Mouse (Mus musculus): Measurements from ENCODE around the gene Pknox1. TPM values are rescaled to one million over a fixed set of nuclear protein-coding genes. Genes with fewer than 3 reads are reported as not detected.
A peak's percentile ranks its signal among the peaks of the same experiment; 100 is the strongest.

Gene Pknox1
- total and polyA plus RNA-seq, 2 experiments from 2014 or later = 18.5 to 30.6 TPM

DNA sequence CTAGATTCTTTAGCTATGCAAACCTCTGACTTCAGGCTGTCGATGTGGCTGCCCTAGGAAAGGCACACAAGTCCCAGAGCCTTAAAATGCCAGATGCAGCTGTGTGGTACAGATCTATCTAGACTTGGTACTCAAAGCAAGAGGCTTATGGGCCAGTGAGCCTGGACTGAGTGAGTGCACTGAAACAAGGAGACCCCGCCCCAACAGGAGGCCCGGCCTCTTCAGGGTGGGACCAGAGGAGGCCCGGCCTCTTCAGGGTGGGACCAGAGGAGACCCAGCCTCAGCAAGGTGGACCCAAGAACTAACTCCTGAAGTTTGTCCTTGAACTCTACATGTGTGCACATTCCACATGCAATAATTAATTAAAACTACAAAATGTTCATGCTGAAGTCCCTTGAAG lies 78.4 kb downstream of the Pknox1 start:
- Histone ChIP-seq H3K27me3 (ENCODE audit: insufficient read depth, low read length) (no peaks in the 10 kb centered on the region), H3K4me2 (ENCODE audit: low read depth) (no peak overlapping the region), H3K9me3 (ENCODE audit: low read length) (no peaks in the 10 kb centered on the region), H3K9ac (no peak overlapping the region), H3K27ac (ENCODE audit: low read depth, low read length) (no peak overlapping the region), H3K4me1 (ENCODE audit: insufficient read depth) (peaks cover 3% of the 10 kb centered on the region; the same call in 1 of the 2 replicates), H3K36me3 (ENCODE audit: insufficient read depth) (peaks cover 22% of the 10 kb centered on the region), H3K4me3 (ENCODE audit: low read depth, low read length) (no peak overlapping the region)
- DNase-seq (no peak), ATAC-seq (no peak)
- 75% methylated on average over 4 of the region's 4 CpGs for WGBS
- TF ChIP-seq CTCF (IDR thresholded peaks at IDR 0.05; ENCODE audit: low read depth) = no peak

DNA sequence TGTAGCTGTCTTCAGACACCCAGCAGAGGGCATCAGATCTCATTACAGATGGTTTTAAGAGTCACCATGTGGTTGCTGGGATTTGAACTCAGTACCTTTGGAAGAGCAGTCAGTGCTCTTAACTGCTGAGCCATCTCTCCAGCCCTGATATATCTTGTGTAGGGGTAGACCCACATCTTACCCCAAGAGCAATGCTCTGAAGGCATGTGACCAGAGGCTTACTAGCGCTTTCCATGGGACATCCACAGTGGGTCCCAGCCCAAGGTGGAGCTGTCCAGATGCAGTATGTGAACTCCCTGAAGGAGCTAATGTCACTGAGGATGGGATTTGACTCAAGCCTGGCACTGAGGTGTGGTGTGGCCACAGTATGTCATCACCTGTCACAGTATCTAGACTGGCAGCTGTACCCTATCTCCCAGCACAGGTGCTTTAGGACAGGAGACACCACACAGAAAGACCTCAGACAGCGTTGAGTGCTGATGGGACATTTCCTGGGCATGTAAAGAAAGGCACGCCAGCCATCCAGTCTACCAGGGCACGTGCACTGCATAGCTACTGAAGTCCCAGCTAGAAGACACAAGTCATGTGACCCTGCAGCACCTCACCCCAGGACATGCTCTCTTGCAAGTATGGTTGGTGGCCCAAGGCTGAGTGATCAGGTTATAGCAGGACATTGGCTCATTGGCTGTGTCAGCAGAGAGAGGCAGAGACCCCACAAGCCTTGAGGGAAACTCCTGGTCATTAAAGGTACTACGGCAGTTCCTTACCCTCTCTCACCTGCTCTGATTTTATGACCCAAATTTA lies 81.9 kb downstream of the Pknox1 start:
- H3K4me2 ChIP-seq (ENCODE audit: low read depth) = no peak overlapping the region

DNA sequence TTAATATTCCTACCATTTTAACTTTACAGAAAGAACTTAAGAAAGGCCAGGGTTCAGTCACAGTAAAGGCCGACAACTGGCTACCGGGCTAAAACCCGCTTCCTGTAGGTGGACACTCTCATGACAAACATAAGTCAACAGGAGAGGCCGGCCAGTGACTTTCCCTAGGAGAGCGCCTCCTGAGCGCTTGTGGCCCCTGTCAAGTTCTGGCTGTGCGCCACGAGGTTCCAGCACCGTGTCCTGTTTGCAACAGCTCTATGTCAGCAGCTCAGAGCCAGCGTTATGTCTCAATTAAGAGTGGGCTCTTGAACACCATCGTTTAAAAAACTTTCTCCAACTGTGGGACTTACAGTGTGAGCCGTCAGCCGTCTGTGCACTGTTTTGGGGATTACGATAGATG lies 87.6 kb downstream of the Pknox1 start:
- no peak for TF ChIP-seq CTCF (IDR thresholded peaks at IDR 0.05; ENCODE audit: low read depth)
- Histone ChIP-seq H3K4me2 (ENCODE audit: low read depth) (no peak overlapping the region), H3K36me3 (ENCODE audit: insufficient read depth) (peaks cover 82% of the 10 kb centered on the region), H3K9me3 (ENCODE audit: low read length) (no peaks in the 10 kb centered on the region), H3K4me1 (ENCODE audit: insufficient read depth) (peaks cover 3% of the 10 kb centered on the region), H3K27me3 (ENCODE audit: insufficient read depth, low read length) (no peaks in the 10 kb centered on the region), H3K27ac (ENCODE audit: low read depth, low read length) (no peak overlapping the region), H3K9ac (no peak overlapping the region), H3K4me3 (ENCODE audit: low read depth, low read length) (no peak overlapping the region)
- WGBS = 88% methylated on average over 14 of the region's 14 CpGs
- no peak for DNase-seq
- ATAC-seq = no peak

More for the DNA sequence above, 81.9 kb downstream of the Pknox1 start:
- Histone ChIP-seq H3K9ac (no peak overlapping the region), H3K36me3 (ENCODE audit: insufficient read depth) (peaks cover 56% of the 10 kb centered on the region), H3K27me3 (ENCODE audit: insufficient read depth, low read length) (no peaks in the 10 kb centered on the region), H3K4me1 (ENCODE audit: insufficient read depth) (no peaks in the 10 kb centered on the region), H3K27ac (ENCODE audit: low read depth, low read length) (no peak overlapping the region), H3K4me3 (ENCODE audit: low read depth, low read length) (no peak overlapping the region), H3K9me3 (ENCODE audit: low read length) (no peaks in the 10 kb centered on the region)
- 97% methylated on average over 5 of the region's 5 CpGs for WGBS
- ATAC-seq (peak; percentile 18; the same call in 1 of the 2 replicates), DNase-seq (no peak)
- TF ChIP-seq CTCF (IDR thresholded peaks at IDR 0.05; ENCODE audit: low read depth) = no peak

DNA sequence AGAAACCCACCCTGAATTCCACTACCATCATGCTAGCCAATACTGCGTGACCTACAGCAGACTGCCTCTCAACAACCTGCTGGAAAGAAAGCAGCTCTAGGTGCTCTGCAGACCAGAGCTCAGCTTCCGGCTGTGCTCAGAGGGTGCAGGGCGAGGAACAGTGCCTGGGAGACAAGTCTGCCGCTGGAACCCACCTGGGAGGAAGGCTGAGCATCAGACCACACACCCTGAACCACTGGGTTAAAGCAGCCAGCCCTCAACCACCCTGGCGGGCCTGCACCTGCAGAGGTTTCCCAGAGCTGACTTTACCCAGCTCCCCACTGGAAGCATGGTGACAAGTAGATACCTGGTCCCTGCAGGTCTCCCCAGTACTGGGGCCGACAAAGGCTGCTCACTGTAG lies 88.7 kb downstream of the Pknox1 start:
- Histone ChIP-seq H3K4me3 (ENCODE audit: low read depth, low read length) (no peak overlapping the region), H3K27me3 (ENCODE audit: insufficient read depth, low read length) (no peaks in the 10 kb centered on the region), H3K27ac (ENCODE audit: low read depth, low read length) (no peak overlapping the region), H3K4me2 (ENCODE audit: low read depth) (no peak overlapping the region), H3K36me3 (ENCODE audit: insufficient read depth) (peaks cover 71% of the 10 kb centered on the region), H3K4me1 (ENCODE audit: insufficient read depth) (peaks cover 9% of the 10 kb centered on the region), H3K9me3 (ENCODE audit: low read length) (no peaks in the 10 kb centered on the region), H3K9ac (no peak overlapping the region)
- no peak for DNase-seq
- no peak for TF ChIP-seq CTCF (IDR thresholded peaks at IDR 0.05; ENCODE audit: low read depth)
- ATAC-seq = no peak
- 89% methylated on average over 6 of the region's 6 CpGs for WGBS

DNA sequence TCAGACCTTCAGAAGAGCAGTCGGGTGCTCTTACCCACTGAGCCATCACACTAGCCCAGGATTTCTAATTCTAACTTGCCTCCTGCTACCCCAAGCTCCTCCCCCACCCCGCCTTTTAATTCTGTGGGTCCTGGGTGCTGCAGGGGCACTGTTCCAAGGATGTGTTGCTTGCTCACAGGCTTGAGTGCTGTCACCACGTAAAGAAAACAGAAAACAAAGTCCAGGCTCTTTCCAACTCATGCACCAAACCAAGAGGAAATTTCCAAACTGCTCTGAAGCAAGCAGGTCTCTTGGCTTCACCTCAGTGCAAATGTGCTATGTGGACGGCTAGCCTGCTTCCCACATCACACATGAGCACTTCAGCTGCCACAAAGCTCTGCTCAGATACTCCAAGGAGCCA lies 90.8 kb downstream of the Pknox1 start:
- Histone ChIP-seq H3K36me3 (ENCODE audit: insufficient read depth) (peaks cover 51% of the 10 kb centered on the region), H3K4me3 (ENCODE audit: low read depth, low read length) (no peak overlapping the region), H3K9ac (no peak overlapping the region), H3K4me1 (ENCODE audit: insufficient read depth) (peaks cover 9% of the 10 kb centered on the region), H3K4me2 (ENCODE audit: low read depth) (no peak overlapping the region), H3K27me3 (ENCODE audit: insufficient read depth, low read length) (no peaks in the 10 kb centered on the region), H3K9me3 (ENCODE audit: low read length) (no peaks in the 10 kb centered on the region), H3K27ac (ENCODE audit: low read depth, low read length) (no peak overlapping the region)
- no peak for TF ChIP-seq CTCF (IDR thresholded peaks at IDR 0.05; ENCODE audit: low read depth)
- WGBS = 67% methylated on average over 4 of the region's 4 CpGs
- DNase-seq = no peak
- ATAC-seq = no peak

DNA sequence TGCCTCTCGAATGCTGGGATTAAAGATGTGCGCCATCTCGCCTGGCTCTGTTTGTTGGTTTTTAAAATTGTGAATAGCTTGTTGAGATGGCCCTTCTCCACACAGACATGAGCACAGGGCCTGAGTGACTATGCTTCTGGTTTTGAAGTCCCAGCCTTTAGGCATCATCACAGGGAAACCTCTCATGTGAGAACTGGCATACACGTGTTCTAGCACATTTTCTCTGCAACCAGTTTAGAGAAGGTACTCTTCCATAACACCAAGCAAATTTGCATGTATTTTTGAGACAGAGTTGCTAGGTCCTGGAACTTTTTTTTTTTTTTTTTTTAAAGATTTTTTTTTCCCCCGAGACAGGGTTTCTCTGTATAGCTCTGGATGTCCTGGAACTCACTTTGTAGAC lies 92.1 kb downstream of the Pknox1 start:
- no peaks in the 10 kb centered on the region for H3K9me3 ChIP-seq (ENCODE audit: low read length)
- no peak for DNase-seq
- H3K36me3 ChIP-seq (ENCODE audit: insufficient read depth) = peaks cover 38% of the 10 kb centered on the region
- H3K4me2 ChIP-seq (ENCODE audit: low read depth) = no peak overlapping the region
- no peaks in the 10 kb centered on the region for H3K27me3 ChIP-seq (ENCODE audit: insufficient read depth, low read length)
- TF ChIP-seq CTCF (IDR thresholded peaks at IDR 0.05; ENCODE audit: low read depth) = no peak
- WGBS = 78% methylated on average over 5 of the region's 5 CpGs
- no peak overlapping the region for H3K4me3 ChIP-seq (ENCODE audit: low read depth, low read length)
- no peak for ATAC-seq
- H3K4me1 ChIP-seq (ENCODE audit: insufficient read depth) = peaks cover 12% of the 10 kb centered on the region
- no peak overlapping the region for H3K27ac ChIP-seq (ENCODE audit: low read depth, low read length)
- H3K9ac ChIP-seq = no peak overlapping the region

Small RNA genes within 50 kb of the gene (microRNA-seq; reads per million reads assigned to microRNA genes)
- gene Gm24970 = 0 reads per million in 2 experiments

Other genes starting within 250 kb of the Pknox1 start
- 40.4 and 43.9 TPM in 2 replicates for gene Pde9a, start 178.5 kb upstream of the Pknox1 start, total RNA-seq (2014; rRNA removed)
- gene Pde9a, start 178.5 kb upstream of the Pknox1 start, polyA plus RNA-seq (2015; fragmentation: Nextera tagmentation; extraction: Ambion mirVana) = 35.5 and 43.6 TPM in 2 replicates
- gene Wdr4, start 44.8 kb upstream of the Pknox1 start, total RNA-seq (2014; rRNA removed) = 54.4 and 55.7 TPM in 2 replicates
- 28.7 and 31.7 TPM in 2 replicates for gene Wdr4, start 44.8 kb upstream of the Pknox1 start, polyA plus RNA-seq (2015; fragmentation: Nextera tagmentation; extraction: Ambion mirVana)
- gene Ndufv3, start 44.6 kb upstream of the Pknox1 start, total RNA-seq (2014; rRNA removed) = 337 and 459 TPM in 2 replicates
- gene Ndufv3, start 44.6 kb upstream of the Pknox1 start, polyA plus RNA-seq (2015; fragmentation: Nextera tagmentation; extraction: Ambion mirVana) = 500 and 583 TPM in 2 replicates
- 18.6 and 20.2 TPM in 2 replicates for gene Cbs, start 72.5 kb downstream of the Pknox1 start, total RNA-seq (2014; rRNA removed)
- gene Cbs, start 72.5 kb downstream of the Pknox1 start, polyA plus RNA-seq (2015; fragmentation: Nextera tagmentation; extraction: Ambion mirVana) = 16.3 and 22.3 TPM in 2 replicates
- 86.4 and 102 TPM in 2 replicates for gene U2af1, start 94.2 kb downstream of the Pknox1 start, total RNA-seq (2014; rRNA removed)
- gene U2af1, start 94.2 kb downstream of the Pknox1 start, polyA plus RNA-seq (2015; fragmentation: Nextera tagmentation; extraction: Ambion mirVana) = 264 and 273 TPM in 2 replicates
- gene Cryaa, start 113.1 kb downstream of the Pknox1 start, total RNA-seq (2014; rRNA removed) = not detected in 2 replicates
- gene Cryaa, start 113.1 kb downstream of the Pknox1 start, polyA plus RNA-seq (2015; fragmentation: Nextera tagmentation; extraction: Ambion mirVana) = 0.28 TPM in 1 of 2 replicates, not detected in the other